Mouse (Mus musculus) neural tube, postnatal 0 days (tissue): ENCODE results near the gene Rcor3. TPM values are rescaled to one million over a fixed set of nuclear protein-coding genes. Genes with fewer than 3 reads are reported as not detected.

Experiments
- polyA plus RNA-seq: library from polyadenylated mRNA; unstranded; fragments of >200 nt; fragmentation: Nextera tagmentation; extraction: Ambion mirVana; gene quantifications from 2 replicates; pipeline ENCODE4 v1.2.1, GENCODE M21; 2015

Rcor3 gene
- polyA plus RNA-seq = 50.9 and 59.0 TPM in 2 replicates

DNA sequence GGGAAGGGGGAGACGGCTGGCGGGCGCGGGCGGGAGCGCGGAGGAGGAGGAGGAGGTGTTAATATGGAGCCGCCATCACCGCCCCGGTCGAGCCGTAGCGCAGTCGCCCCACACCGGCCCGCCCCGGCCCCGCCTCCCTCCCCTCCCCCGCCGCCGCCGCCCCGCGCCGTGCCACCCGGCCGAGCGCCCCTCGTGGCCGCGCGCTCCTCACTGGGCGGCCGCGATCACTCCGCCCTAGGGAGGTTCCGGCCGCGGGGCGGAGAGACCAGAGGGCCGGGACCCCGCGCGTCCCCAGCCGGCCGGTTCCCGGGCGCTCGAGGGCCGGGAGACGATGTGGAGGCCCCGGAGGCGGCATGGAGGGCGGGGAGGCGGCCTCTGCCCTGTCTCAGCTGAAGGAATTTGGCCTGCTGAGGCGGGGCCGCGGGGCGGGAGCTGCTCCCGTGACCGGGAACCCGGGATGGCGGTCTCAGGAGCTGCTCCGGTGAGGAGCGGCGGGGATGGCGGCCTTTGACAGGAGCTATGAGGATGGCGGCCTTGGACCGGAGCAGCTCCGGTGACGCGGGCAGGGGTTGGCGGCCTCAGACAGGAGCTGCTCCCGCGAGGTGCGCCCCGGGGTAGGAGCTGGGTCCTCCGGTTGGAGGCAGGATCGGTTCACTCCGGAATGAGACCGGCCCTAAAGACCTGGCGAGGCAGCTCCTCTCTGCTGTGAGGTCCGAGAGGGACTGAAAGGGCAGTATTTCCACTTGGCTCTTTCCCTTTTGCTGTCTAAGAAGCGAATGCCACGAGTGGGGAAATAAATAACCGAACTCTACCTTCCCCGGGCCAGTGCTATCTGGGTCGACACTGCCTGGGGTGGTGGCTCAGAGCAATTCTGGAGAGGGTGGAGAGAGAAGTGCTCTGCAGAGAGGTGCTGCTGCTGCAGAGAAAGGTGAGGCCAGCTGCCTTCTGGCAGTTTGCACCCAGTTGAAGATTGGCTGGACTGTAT is at the start of gene Rcor3:
Rcor3 (minus strand) TSS at position 137 of the 985 bp plus-strand sequence.

GRCm38 (mm10) chr1:192091806-192092772 is 45.8 kb downstream of the Rcor3 start, which contains the start of gene Traf5:
Traf5 (minus strand) TSS chr1:192092559.

Other genes starting within 250 kb of the Rcor3 start
- 5.4 and 6.0 TPM in 2 replicates for gene Slc30a1, start 231.3 kb downstream of the Rcor3 start, polyA plus RNA-seq
- 1.4 and 1.9 TPM in 2 replicates for gene Rd3, start 160.7 kb downstream of the Rcor3 start, polyA plus RNA-seq
- 2.6 and 2.9 TPM in 2 replicates for gene Traf5, start 45.5 kb downstream of the Rcor3 start, polyA plus RNA-seq
- 4.5 and 4.9 TPM in 2 replicates for gene Kcnh1, start 52.7 kb upstream of the Rcor3 start, polyA plus RNA-seq